7 mouse cellular contexts compared by ENCODE assay signal in the genomic region with DNA sequence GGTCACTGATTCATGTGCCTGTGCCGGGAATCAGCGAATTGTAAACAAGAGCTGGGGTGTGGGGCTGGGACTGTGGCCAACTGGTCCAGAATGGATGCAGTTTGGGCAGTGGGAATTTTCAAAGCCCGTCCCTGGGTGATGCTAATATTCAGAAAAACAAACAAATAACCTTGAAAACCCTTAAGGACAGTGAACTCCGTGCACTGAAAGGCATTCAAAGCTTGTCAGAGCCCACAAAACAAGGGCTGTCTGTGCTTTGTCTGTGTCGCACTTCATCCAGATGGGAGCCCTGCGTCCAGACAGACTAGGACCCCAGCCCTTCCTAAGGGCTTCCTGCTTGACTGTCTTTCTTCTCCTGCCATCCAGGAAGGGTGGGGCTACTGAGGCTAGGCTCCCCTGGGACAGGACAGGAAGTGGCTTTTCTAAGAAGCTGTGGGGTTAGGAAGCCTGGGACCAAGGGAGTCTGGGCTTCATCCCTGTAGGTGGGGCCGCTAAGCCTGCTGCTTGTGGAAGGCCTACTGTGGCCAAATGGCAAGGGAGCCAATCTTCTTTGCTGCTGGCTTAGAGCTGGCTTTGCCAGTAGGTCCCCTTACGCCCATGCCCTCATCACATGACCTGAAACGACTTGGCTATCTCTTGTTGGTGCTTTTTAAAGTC. TPM values are rescaled to one million over a fixed set of nuclear protein-coding genes. Genes with fewer than 3 reads are reported as not detected.
DNase-seq lines count a peak whose midpoint lies in the region; ATAC-seq lines count a peak whose summit lies in the region.

No protein-coding gene starts in this region.

- intact Hi-C loops in heart, postnatal 10 days (cut with DNase I) = loop anchor here (2.0 kb wide), 1 partner anchor 42 kb away; no protein-coding TSS in a partner anchor

- DNase-seq in T-cell, adult 2 months (ENCODE audit: low spot score) = peak; percentile 22
- peak; percentile 84 for DNase-seq in fibroblast of lung, adult 2 months (ENCODE audit: low read depth)
- DNase-seq in heart, postnatal 10 days = peak; percentile 87 to 89
- DNase-seq in kidney, postnatal 25 days = peak; percentile 89 to 90
- peak; percentile 63 for DNase-seq in mesoderm, embryonic 11.5 days (ENCODE audit: low read depth, low spot score)
- DNase-seq in testis, postnatal 10 days (ENCODE audit: low spot score) = peak; percentile 82

- peak; percentile 12 for ATAC-seq in CD4-positive, CD25-positive, alpha-beta regulatory T cell, adult 4 months

RNA-seq across cellular contexts. Expression of a gene that starts 21.6 kb away (rescaled TPM):
- 10 to 100 TPM; 33.3 to 37.9 TPM for polyA plus RNA-seq in CD4-positive, CD25-positive, alpha-beta regulatory T cell, adult 4 months (2017; shearing (Covaris generic))
- total RNA-seq in heart, postnatal 10 days (2021) = 10 to 100 TPM; 13.5 to 13.9 TPM

RNA-seq across cellular contexts. Expression of a gene that starts 21.9 kb away (rescaled TPM):
- polyA plus RNA-seq in CD4-positive, CD25-positive, alpha-beta regulatory T cell, adult 4 months (2017; shearing (Covaris generic)) = 10 to 100 TPM; 27.1 to 29.5 TPM
- total RNA-seq in heart, postnatal 10 days (2021) = 10 to 100 TPM; 14.5 to 15.0 TPM

RNA-seq across cellular contexts. Expression of a gene that starts 22.0 kb away (rescaled TPM):
- polyA plus RNA-seq in CD4-positive, CD25-positive, alpha-beta regulatory T cell, adult 4 months (2017; shearing (Covaris generic)) = under 1 TPM in 1 of 2 experiments, not detected in 1; 0.62 TPM
- 1 to 10 TPM in 1 of 2 experiments, not detected in 1; 1.1 TPM for total RNA-seq in heart, postnatal 10 days (2021)

Comparison
In these comparisons a context has a peak if more than half of its experiments do, and no peak if none do; other contexts are left out.
1. Peak in every context shown above with its lines: DNase-seq and ATAC-seq.
2. DNase-seq: peak in every context shown above with its lines; median percentile 90 in kidney, postnatal 25 days; 88 in heart, postnatal 10 days; 84 in fibroblast of lung, adult 2 months; 82 in testis, postnatal 10 days; 63 in mesoderm, embryonic 11.5 days; 22 in T-cell, adult 2 months.